Mouse (Mus musculus) 416B (cell line): Measurements from ENCODE around the gene Sec24d.
A peak's percentile ranks its signal among the peaks of the same experiment; 100 is the strongest.

Source experiments
- DNase-seq: peaks from one replicate; pipeline ENCODE4 v3.0.0; 2011; ENCODE audit warnings: low read depth

Sec24d gene

DNA sequence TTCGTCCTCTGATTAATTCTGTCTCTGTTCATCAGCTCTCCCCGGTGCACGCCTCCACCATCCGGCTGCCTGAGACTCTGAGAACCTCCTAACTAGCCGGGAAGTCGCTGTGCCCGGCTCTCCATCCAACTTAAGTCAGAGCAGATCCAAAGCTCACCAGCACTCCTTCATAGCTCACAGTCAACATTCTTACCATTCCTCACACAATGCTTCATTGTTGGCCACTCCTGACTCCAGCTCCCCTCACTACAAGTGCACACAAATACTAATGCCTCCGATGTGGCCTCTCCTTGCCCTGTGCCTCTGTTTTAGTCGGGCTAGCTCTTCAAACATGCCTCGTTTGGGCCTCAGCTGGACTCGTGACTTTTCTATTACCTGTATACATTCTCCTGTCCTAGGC, 29.4 kb downstream of the Sec24d start:
- DNase-seq, result no peak

DNA sequence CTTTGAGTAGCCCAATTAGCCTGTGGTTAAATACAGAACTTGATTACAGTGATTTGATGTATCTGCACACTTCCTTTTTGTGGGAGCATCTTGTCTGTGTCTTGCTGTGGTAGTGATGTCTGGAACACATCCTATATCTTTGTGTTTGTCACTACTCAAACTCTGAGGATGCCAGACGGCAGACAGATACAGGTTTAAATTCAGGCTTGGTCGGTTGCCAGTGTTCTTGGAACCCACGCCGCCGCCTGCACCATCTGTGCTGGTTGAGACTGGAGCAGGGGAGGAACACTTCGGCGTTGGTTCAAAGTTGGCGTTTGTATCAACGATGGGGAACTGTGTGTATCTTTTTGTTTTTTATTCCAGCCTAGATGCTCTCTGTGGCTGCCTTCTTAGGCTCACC, 31.0 kb downstream of the Sec24d start:
- no peak for DNase-seq

DNA sequence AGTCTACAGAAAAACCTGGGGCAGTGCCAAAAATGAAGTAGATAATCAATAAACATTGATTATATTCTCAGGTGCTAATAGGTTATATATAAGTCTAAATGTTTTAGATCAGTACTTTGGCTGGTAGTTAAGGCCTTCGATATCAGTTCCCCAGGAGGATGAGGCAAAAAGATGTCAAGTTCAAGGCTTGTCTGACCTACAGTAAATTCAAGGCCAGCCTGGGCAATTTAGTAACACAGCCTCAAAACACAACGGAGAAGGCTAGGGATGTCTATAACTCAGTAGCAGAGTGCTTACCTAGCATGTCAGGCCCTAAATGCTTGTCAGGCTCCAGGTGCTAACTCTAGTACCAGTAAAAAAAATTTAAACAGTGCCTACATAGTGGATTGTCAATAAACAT, 34.3 kb downstream of the Sec24d start:
- no peak for DNase-seq

GRCm38 (mm10) chr3:123305611-123306010, 38.4 kb downstream of the Sec24d start:
- DNase-seq, result no peak

GRCm38 (mm10) chr3:123307446-123307845, 40.2 kb downstream of the Sec24d start:
- no peak for DNase-seq

DNA sequence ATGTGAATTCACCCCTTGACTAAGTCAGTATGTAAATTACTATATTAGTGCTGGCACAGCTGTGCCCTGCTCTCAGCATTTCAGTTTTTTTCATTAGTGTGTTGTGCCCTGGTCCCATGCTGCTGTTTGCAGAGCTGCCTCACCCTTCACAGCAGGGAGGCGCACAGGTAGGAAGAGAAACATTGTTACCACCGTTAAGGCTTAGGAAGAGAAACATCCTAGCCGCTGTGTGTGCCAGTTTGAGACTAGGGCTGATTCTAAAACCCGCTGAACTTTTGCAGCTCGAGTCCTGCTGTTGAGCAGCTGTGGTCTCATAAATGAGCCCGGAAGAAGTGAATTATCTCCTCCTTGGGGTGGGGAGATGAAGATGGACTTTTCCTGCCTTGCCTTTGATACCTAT, 41.9 kb downstream of the Sec24d start:
- no peak for DNase-seq

DNA sequence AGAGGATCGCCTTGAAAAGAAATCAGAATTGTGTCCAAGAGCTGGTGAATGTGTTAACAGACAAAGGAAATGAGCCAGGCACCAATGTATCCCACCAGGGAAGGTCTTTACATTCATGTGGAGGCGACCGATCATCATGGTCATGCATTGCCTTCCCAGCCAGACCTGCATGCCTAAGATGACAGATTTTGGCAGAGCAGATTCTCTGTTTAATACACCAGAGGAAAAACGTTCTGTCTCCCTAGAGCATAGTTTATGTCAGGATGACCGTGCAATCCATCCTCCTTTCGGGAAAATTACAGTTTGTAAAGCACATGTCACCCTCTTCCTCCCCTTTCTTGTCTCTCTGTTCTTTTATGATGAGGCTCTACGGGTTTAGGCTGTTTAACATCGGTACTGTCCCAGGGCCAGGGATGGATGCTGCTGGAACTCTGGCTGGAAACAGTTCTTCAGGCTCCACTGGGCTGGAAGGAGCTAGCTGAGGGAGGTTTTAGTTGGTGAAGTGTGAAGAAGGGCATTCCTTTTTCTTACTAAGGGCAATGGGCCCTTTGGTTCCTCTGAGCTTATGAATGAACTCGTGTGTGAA, 45.3 kb downstream of the Sec24d start:
- DNase-seq, result no peak

- peak; percentile 42 for DNase-seq
Observed at GRCm38 (mm10) chr3:123313477-123313876, 46.2 kb downstream of the Sec24d start.

- DNase-seq, result peak; percentile 44
Observed at GRCm38 (mm10) chr3:123313920-123314614, 46.8 kb downstream of the Sec24d start.

- peak; percentile 80 for DNase-seq
Observed at GRCm38 (mm10) chr3:123316066-123316465, 48.8 kb downstream of the Sec24d start.

DNA sequence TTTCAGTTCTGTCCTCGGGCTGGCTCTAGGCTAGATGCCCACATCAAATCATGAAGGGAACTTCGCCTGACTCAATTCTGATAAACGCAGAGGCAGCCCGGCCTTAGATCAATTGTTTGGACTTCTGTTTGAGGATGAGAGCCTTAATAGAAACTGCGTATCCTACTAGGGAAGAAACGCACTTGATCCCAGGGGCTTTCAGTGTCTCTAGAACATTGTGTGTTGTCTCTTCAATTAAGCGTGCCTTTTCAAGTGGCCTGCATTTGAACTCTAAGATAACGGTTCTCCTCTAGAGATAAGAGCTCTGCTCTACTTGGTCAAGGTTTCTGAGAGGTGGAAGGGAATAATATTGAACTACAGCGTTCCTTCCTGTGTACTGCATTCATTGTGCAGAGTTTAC, 49.8 kb downstream of the Sec24d start:
- DNase-seq, result no peak

DNA sequence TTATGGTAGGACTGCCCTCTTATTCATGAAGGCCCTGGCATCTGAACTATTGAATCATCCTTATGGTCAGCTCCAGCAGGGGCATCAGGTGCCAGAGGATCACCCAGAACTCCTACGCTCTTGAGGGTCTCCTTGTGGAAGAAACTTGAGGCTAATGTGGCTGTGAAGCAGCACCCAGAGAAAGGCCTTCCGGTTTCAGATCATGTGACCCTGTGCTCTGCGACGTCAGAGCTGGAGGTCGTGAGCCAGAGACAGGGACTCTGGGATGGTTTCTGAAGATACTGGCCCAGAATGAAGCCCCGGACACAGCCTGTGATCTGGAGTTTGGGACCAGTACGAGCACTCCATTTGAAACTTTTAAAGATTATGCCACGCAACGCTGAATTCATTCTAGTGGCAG, 53.1 kb downstream of the Sec24d start:
- DNase-seq, result no peak

GRCm38 (mm10) chr3:123321612-123322011, 54.4 kb downstream of the Sec24d start:
- DNase-seq, result peak; percentile 37

- DNase-seq, result peak; percentile 75
Observed at GRCm38 (mm10) chr3:123322147-123322546, 54.9 kb downstream of the Sec24d start.

- no peak for DNase-seq
Observed at GRCm38 (mm10) chr3:123324326-123324725, 57.1 kb downstream of the Sec24d start.

- DNase-seq, result peak; percentile 80
Observed at GRCm38 (mm10) chr3:123329251-123329650, 62.0 kb downstream of the Sec24d start.

DNA sequence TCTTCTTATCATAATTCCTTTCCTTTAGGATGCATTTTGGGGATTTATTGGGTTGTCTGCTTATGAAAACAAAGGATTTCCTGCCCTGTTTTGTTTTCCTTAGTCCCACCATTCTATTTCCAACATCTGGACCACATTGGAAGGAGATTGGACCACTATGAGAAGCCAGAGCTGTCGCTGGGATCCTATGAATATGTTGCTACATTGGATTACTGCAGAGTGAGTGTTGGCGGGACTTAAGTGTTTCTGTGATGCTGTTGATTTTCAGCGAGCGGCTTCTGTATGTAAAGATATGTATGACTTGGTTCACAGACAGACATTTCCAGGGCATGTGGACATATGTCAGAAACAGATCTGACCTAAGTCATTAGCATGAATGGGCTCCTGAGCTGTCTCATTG, 63.0 kb downstream of the Sec24d start:
- DNase-seq, result no peak

GRCm38 (mm10) chr3:123332330-123333054, 65.2 kb downstream of the Sec24d start:
- no peak for DNase-seq

DNA sequence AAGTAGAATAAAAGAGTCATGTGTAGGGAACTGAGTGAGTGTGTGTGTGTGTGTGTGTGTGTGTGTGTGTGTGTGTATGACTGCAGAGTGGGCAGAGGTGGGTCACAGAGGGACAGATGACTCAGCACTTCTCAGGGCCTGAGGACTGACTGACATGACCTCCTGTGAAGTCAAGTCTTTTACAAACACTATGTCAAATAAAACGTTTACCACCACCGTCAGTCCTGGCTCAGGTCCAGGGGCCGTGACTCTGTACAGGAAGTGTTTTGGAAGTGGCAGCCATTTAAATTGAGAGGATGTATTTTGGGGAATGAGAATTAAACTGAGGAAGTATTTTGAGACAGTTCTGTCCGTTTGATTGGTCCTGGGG, 65.8 kb downstream of the Sec24d start:
- DNase-seq, result peak; percentile 88

DNA sequence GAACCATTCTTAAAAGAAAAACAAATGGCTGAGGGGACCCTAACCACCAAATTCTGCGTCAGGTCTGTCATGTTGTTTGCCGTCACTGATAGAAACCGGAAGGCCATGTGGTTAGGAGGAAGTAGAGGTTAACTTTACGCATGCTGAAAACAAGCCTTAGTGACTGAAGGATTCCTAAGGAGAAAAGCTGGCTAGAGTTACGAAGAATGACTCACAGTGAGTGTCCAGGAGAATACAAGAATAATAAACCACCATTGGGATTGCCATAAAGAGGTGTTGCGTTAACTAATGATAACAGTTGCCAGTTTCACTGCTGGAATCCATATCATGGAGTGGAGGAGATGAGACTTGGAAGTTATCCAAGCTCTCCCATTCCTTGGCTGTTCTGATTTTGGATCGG, 67.7 kb downstream of the Sec24d start:
- peak; percentile 84 for DNase-seq

DNA sequence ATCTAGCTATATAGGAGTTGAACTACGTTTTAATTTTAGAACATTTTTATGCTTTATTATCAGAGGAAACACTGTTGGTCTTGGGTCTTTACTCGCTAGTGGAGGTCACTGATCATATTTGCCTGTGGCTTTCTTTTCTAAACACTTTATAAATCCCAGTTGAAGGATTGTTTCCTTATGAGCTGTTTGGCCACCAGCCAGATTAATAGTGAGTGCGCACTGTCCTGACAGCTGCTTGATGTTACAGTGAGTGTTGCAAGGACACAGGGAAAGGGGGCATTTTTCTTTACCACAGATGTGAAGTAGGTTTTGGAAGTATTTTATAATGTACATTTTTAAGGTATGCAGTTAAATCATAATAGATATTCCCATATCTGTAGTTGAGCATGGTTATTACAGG, 68.2 kb downstream of the Sec24d start:
- peak; percentile 55 for DNase-seq

GRCm38 (mm10) chr3:123336455-123336854, 69.2 kb downstream of the Sec24d start:
- DNase-seq, result no peak

DNA sequence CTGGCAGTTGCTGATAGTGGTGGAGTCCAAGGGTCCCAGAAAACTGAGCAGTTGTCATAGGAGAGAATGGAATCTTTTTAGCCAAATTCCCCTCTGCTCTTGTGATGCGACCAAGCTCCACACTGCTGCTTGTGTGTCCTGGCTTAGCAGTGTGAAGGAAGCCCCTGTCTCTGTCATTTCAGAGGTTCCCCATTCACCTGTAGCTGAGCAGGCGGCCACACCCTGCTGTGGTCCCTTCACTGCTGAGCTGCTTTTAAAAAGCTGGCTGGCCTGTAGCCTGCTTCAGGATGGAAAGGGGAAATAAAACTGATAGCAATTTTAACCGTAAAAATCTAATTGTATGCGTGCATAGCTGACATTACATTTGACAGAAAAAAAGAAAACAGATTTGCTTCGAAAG, 69.7 kb downstream of the Sec24d start:
- no peak for DNase-seq
